Mouse (Mus musculus): ENCODE measurements around the gene Mtnr1a. TPM values are rescaled to one million over a fixed set of nuclear protein-coding genes. Genes with fewer than 3 reads are reported as not detected.

The Mtnr1a gene
- polyA plus RNA-seq (2017; shearing (Covaris generic)), result not detected

GRCm38 (mm10) chr8:45068759-45069386 lies at the start of gene Mtnr1a:
Mtnr1a (plus strand) TSS chr8:45069137.

Other genes starting within 250 kb of the Mtnr1a start
- gene Fat1, start 133.7 kb upstream of the Mtnr1a start, polyA plus RNA-seq (2017; shearing (Covaris generic)), result 0.02 TPM
- gene F11, start 192.9 kb downstream of the Mtnr1a start, polyA plus RNA-seq (2017; shearing (Covaris generic)), result not detected
- 0.23 TPM for gene Klkb1, start 225.7 kb downstream of the Mtnr1a start, polyA plus RNA-seq (2017; shearing (Covaris generic))
- not detected for gene Gm45753, start 239.3 kb downstream of the Mtnr1a start, polyA plus RNA-seq (2017; shearing (Covaris generic))